In the genomic region with DNA sequence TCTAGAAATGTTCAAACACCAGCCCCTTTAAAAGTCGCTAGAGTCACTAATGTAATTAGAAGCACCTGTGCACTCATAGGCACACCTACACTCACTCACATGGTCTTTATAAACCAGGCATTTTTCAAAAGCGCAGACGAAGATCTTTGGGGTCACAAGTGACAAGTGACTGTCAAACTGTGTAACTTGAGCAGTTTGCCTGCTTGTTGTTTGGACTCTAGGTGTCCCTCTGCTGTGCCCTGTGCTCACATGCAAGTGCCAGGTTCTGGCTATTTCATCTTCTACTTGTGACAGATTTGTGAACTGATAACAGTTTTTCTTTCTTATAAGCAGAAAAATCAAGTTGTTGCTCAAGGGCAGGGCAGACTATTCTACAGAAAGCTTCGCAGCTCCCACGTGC, we compare ENCODE assay signal across 1 mouse cellular context.
TF ChIP-seq lines count a peak whose summit lies in the region.

No protein-coding gene starts in this region.

TF ChIP-seq in CH12.LX, 34 proteins besides CTCF, POLR2A, EP300 and RAD21:
- no peak for TF ChIP-seq PAX5 (IDR thresholded peaks at IDR 0.05; ENCODE audit: low read length)
- no peak for TF ChIP-seq NRF1 (IDR thresholded peaks at IDR 0.05; ENCODE audit: low read depth, low read length)
- no peak for TF ChIP-seq ZKSCAN1 (IDR thresholded peaks at IDR 0.05; ENCODE audit: borderline replicate concordance, low read depth, low read length)
- TF ChIP-seq SIN3A (IDR thresholded peaks at IDR 0.05; ENCODE audit: low read length) = peak; percentile 53; the same call in 1 of the 2 replicates
- no peak for TF ChIP-seq IRF4 (IDR thresholded peaks at IDR 0.05; ENCODE audit: low read depth, low read length)
- peak; percentile 39; the same call in 1 of the 2 replicates for TF ChIP-seq MAX (IDR thresholded peaks at IDR 0.05; ENCODE audit: low read length)
- TF ChIP-seq USF1 (IDR thresholded peaks at IDR 0.05; ENCODE audit: low read depth, low read length) = no peak
